Mouse (Mus musculus): ENCODE data around the gene Slc1a1. TPM values are rescaled to one million over a fixed set of nuclear protein-coding genes. Genes with fewer than 3 reads are reported as not detected.

The Slc1a1 gene
- polyA plus RNA-seq, 1 experiment from 2014 or later, result 5.9 TPM

- H3K9ac ChIP-seq, result no peak overlapping the region
- no peaks in the 10 kb centered on the region for H3K36me3 ChIP-seq
- no peak overlapping the region for H3K27ac ChIP-seq
- 0 out of 2 replicates have a peak, but pooled peaks cover 4% of the 10 kb centered on the region for H3K4me1 ChIP-seq
- H3K9me3 ChIP-seq (replicated peaks), result no peaks in the 10 kb centered on the region
- H3K27me3 ChIP-seq, result no peaks in the 10 kb centered on the region; the same call in 1 of the 2 replicates
- ATAC-seq (ENCODE audit: low FRiP score), result no peak
- 93% methylated on average over 2 of the region's 2 CpGs for WGBS
- no peak overlapping the region for H3K4me2 ChIP-seq (replicated peaks)
- no peak overlapping the region for H3K4me3 ChIP-seq
Measured at GRCm38 (mm10) chr19:28900771-28901170, 65.9 kb downstream of the Slc1a1 start.

- Histone ChIP-seq H3K27ac (no peak overlapping the region), H3K4me3 (no peak overlapping the region), H3K9me3 (replicated peaks) (no peaks in the 10 kb centered on the region), H3K36me3 (no peaks in the 10 kb centered on the region), H3K27me3 (no peaks in the 10 kb centered on the region; the same call in 1 of the 2 replicates), H3K4me1 (0 out of 2 replicates have a peak, but pooled peaks cover 4% of the 10 kb centered on the region), H3K4me2 (replicated peaks) (no peak overlapping the region), H3K9ac (no peak overlapping the region)
- 59% methylated on average over 2 of the region's 2 CpGs for WGBS
- no peak for ATAC-seq (ENCODE audit: low FRiP score)
Measured at GRCm38 (mm10) chr19:28902111-28902510, 67.3 kb downstream of the Slc1a1 start.

GRCm38 (mm10) chr19:28902806-28903205, 68.0 kb downstream of the Slc1a1 start:
- Histone ChIP-seq H3K9ac (no peak overlapping the region), H3K4me2 (replicated peaks) (no peak overlapping the region), H3K4me1 (0 out of 2 replicates have a peak, but pooled peaks cover 4% of the 10 kb centered on the region), H3K27me3 (no peaks in the 10 kb centered on the region; the same call in 1 of the 2 replicates), H3K36me3 (no peaks in the 10 kb centered on the region), H3K4me3 (no peak overlapping the region), H3K27ac (no peak overlapping the region), H3K9me3 (replicated peaks) (no peaks in the 10 kb centered on the region)
- no peak for ATAC-seq (ENCODE audit: low FRiP score)
- 80% methylated on average over 4 of the region's 4 CpGs for WGBS

GRCm38 (mm10) chr19:28903536-28904119, 68.8 kb downstream of the Slc1a1 start:
- H3K4me1 ChIP-seq, result 0 out of 2 replicates have a peak, but pooled peaks cover 4% of the 10 kb centered on the region
- H3K9me3 ChIP-seq (replicated peaks), result no peaks in the 10 kb centered on the region
- H3K9ac ChIP-seq, result no peak overlapping the region
- no peaks in the 10 kb centered on the region for H3K36me3 ChIP-seq
- H3K4me3 ChIP-seq, result no peak overlapping the region
- H3K27ac ChIP-seq, result no peak overlapping the region
- 92% methylated on average over 8 of the region's 8 CpGs for WGBS
- no peak for ATAC-seq (ENCODE audit: low FRiP score)
- H3K4me2 ChIP-seq (replicated peaks), result no peak overlapping the region
- no peaks in the 10 kb centered on the region; the same call in 1 of the 2 replicates for H3K27me3 ChIP-seq

GRCm38 (mm10) chr19:28908186-28908585, 73.3 kb downstream of the Slc1a1 start:
- Histone ChIP-seq H3K27ac (no peak overlapping the region), H3K9ac (no peak overlapping the region), H3K4me1 (0 out of 2 replicates have a peak, but pooled peaks cover 4% of the 10 kb centered on the region), H3K4me2 (replicated peaks) (no peak overlapping the region), H3K4me3 (no peak overlapping the region), H3K9me3 (replicated peaks) (no peaks in the 10 kb centered on the region), H3K36me3 (no peaks in the 10 kb centered on the region), H3K27me3 (no peaks in the 10 kb centered on the region; the same call in 1 of the 2 replicates)
- no peak for ATAC-seq (ENCODE audit: low FRiP score)
- 59% methylated on average over 4 of the region's 4 CpGs for WGBS

GRCm38 (mm10) chr19:28908693-28909092, 73.8 kb downstream of the Slc1a1 start:
- Histone ChIP-seq H3K4me1 (0 out of 2 replicates have a peak, but pooled peaks cover 4% of the 10 kb centered on the region), H3K9ac (no peak overlapping the region), H3K4me2 (replicated peaks) (no peak overlapping the region), H3K4me3 (no peak overlapping the region), H3K27me3 (no peaks in the 10 kb centered on the region; the same call in 1 of the 2 replicates), H3K9me3 (replicated peaks) (no peaks in the 10 kb centered on the region), H3K36me3 (no peaks in the 10 kb centered on the region), H3K27ac (no peak overlapping the region)
- 81% methylated on average over 9 of the region's 9 CpGs for WGBS
- no peak for ATAC-seq (ENCODE audit: low FRiP score)

GRCm38 (mm10) chr19:28914598-28914997, 79.7 kb downstream of the Slc1a1 start:
- Histone ChIP-seq H3K9ac (no peak overlapping the region), H3K4me1 (peaks cover under 1% of the 10 kb centered on the region; the same call in 1 of the 2 replicates), H3K27ac (no peak overlapping the region), H3K4me3 (no peak overlapping the region), H3K4me2 (replicated peaks) (no peak overlapping the region), H3K36me3 (no peaks in the 10 kb centered on the region), H3K9me3 (replicated peaks) (no peaks in the 10 kb centered on the region), H3K27me3 (no peaks in the 10 kb centered on the region)
- no peak for ATAC-seq (ENCODE audit: low FRiP score)
- 86% methylated on average over 6 of the region's 6 CpGs for WGBS

- Histone ChIP-seq H3K9me3 (replicated peaks) (no peaks in the 10 kb centered on the region), H3K4me1 (no peaks in the 10 kb centered on the region; the same call in 1 of the 2 replicates), H3K27me3 (no peaks in the 10 kb centered on the region), H3K27ac (no peak overlapping the region), H3K4me2 (replicated peaks) (no peak overlapping the region), H3K36me3 (no peaks in the 10 kb centered on the region), H3K9ac (no peak overlapping the region), H3K4me3 (no peak overlapping the region)
- 55% methylated on average over 2 of the region's 2 CpGs for WGBS
- no peak for ATAC-seq (ENCODE audit: low FRiP score)
Measured at GRCm38 (mm10) chr19:28915602-28916250, 80.9 kb downstream of the Slc1a1 start.

GRCm38 (mm10) chr19:28916492-28916891, 81.6 kb downstream of the Slc1a1 start:
- no peak overlapping the region for H3K9ac ChIP-seq
- no peaks in the 10 kb centered on the region; the same call in 1 of the 2 replicates for H3K4me1 ChIP-seq
- H3K27me3 ChIP-seq, result no peaks in the 10 kb centered on the region
- no peaks in the 10 kb centered on the region for H3K9me3 ChIP-seq (replicated peaks)
- ATAC-seq (ENCODE audit: low FRiP score), result no peak
- no peak overlapping the region for H3K4me3 ChIP-seq
- H3K36me3 ChIP-seq, result no peaks in the 10 kb centered on the region
- no peak overlapping the region for H3K4me2 ChIP-seq (replicated peaks)
- no peak overlapping the region for H3K27ac ChIP-seq
- 60% methylated on average over 4 of the region's 4 CpGs for WGBS

GRCm38 (mm10) chr19:28917839-28918238, 83.0 kb downstream of the Slc1a1 start:
- Histone ChIP-seq H3K4me1 (no peaks in the 10 kb centered on the region; the same call in 1 of the 2 replicates), H3K4me3 (no peak overlapping the region), H3K27me3 (no peaks in the 10 kb centered on the region), H3K27ac (no peak overlapping the region), H3K36me3 (no peaks in the 10 kb centered on the region), H3K4me2 (replicated peaks) (no peak overlapping the region), H3K9me3 (replicated peaks) (no peaks in the 10 kb centered on the region), H3K9ac (no peak overlapping the region)
- WGBS, result 88% methylated on average over 5 of the region's 5 CpGs
- no peak for ATAC-seq (ENCODE audit: low FRiP score)

- 85% methylated on average over 5 of the region's 5 CpGs for WGBS
- Histone ChIP-seq H3K27me3 (no peaks in the 10 kb centered on the region), H3K9ac (no peak overlapping the region), H3K4me2 (replicated peaks) (no peak overlapping the region), H3K9me3 (replicated peaks) (no peaks in the 10 kb centered on the region), H3K4me3 (no peak overlapping the region), H3K27ac (no peak overlapping the region), H3K36me3 (no peaks in the 10 kb centered on the region), H3K4me1 (no peaks in the 10 kb centered on the region)
- no peak for ATAC-seq (ENCODE audit: low FRiP score)
Measured at GRCm38 (mm10) chr19:28926366-28926765, 91.5 kb downstream of the Slc1a1 start.

GRCm38 (mm10) chr19:28927396-28927795, 92.5 kb downstream of the Slc1a1 start:
- 87% methylated on average over 4 of the region's 4 CpGs for WGBS
- Histone ChIP-seq H3K4me2 (replicated peaks) (no peak overlapping the region), H3K27ac (no peak overlapping the region), H3K36me3 (no peaks in the 10 kb centered on the region), H3K4me3 (no peak overlapping the region), H3K9ac (no peak overlapping the region), H3K27me3 (no peaks in the 10 kb centered on the region), H3K9me3 (replicated peaks) (0 out of 2 replicates have a peak, but pooled peaks cover 3% of the 10 kb centered on the region), H3K4me1 (no peaks in the 10 kb centered on the region)
- ATAC-seq (ENCODE audit: low FRiP score), result no peak
